Comparison of ENCODE assay signal across 9 mouse cellular contexts in the genomic region with DNA sequence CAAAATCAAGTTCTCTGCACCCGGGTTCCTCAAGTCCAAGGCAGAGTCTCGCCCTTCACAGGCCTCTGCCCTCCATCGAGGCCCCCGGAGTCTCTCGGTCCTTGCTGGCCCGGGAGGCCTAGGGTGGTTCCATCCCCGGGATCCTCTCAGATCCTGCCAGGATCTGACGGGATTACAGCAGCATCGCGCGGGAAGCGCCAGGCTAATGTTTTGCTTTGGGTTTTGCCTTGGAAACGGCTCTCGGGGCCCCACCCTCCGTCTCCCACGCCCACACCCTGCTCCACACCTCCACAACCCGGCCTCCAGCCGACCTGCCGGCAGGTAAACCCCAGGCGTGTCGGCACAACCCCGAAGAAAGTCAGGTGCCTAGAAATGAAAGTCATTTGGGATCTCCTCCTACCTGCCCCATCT. TPM values are rescaled to one million over a fixed set of nuclear protein-coding genes. Genes with fewer than 3 reads are reported as not detected.
A peak's percentile ranks its signal among the peaks of the same experiment; 100 is the strongest.
DNase-seq lines count a peak whose midpoint lies in the region; ATAC-seq and TF ChIP-seq lines count a peak whose summit lies in the region.
"Had no signal": no experiment of that assay in that cellular context is flagged by ENCODE, and none has a peak within 500 bp of the region (broad histone marks: within the 10 kb centered on the region; RNA-seq: fewer than 3 reads in every experiment).

No protein-coding gene starts in this region.

- intact Hi-C loops in left cerebral cortex, postnatal 36 days (cut with DNase I) = loop anchor here (5.0 kb wide), 1 partner anchor 87 kb away; no protein-coding TSS in a partner anchor

- TF ChIP-seq CTCF in spleen, adult 2 months (IDR thresholded peaks at IDR 0.05; ENCODE audit: extremely low read depth, insufficient read depth, insufficient read length, insufficient replicate concordance) = no peak
- no peak for TF ChIP-seq CTCF in hindbrain, postnatal 0 days (IDR thresholded peaks at IDR 0.05; ENCODE audit: low read depth)
- TF ChIP-seq CTCF in liver, embryonic 14.5 days (IDR thresholded peaks at IDR 0.05; ENCODE audit: low read depth) = no peak

- no peaks in the 10 kb centered on the region for H3K9me3 ChIP-seq in hindbrain, postnatal 0 days (ENCODE audit: low read length)
- H3K9me3 ChIP-seq in liver, embryonic 14.5 days (ENCODE audit: control insufficient read depth, low read length) = no peaks in the 10 kb centered on the region
- H3K9me3 ChIP-seq in neural tube, embryonic 12.5 days = no peaks in the 10 kb centered on the region

- peaks cover 20% of the 10 kb centered on the region; the same call in 1 of the 2 replicates for H3K4me1 ChIP-seq in spleen, adult 2 months (ENCODE audit: control insufficient read depth, insufficient read depth, insufficient read length)
- H3K4me1 ChIP-seq in hindbrain, postnatal 0 days (ENCODE audit: insufficient read depth, low read length) = 0 out of 2 replicates have a peak, but pooled peaks cover 12% of the 10 kb centered on the region
- peaks cover 0 to 2% of the 10 kb centered on the region in 2 experiments; a peak in 1 of 4 replicates for H3K4me1 ChIP-seq in liver, embryonic 14.5 days (replicated peaks; ENCODE audit: control insufficient read depth in 2 of 2, insufficient read depth in 2 of 2, low read length in 1 of 2)
- peaks cover 35% of the 10 kb centered on the region for H3K4me1 ChIP-seq in neural tube, embryonic 12.5 days

- ATAC-seq in hindbrain, postnatal 0 days = no peak
- no peak for ATAC-seq in liver, embryonic 14.5 days (ENCODE audit: insufficient read depth)
- ATAC-seq in neural tube, embryonic 12.5 days (ENCODE audit: low FRiP score, low read depth) = no peak

- H3K27me3 ChIP-seq in spleen, adult 2 months (ENCODE audit: control insufficient read depth, insufficient read depth, low read length) = peaks cover 24% of the 10 kb centered on the region
- peaks cover 57% of the 10 kb centered on the region for H3K27me3 ChIP-seq in hindbrain, postnatal 0 days (ENCODE audit: insufficient read depth, low read length)
- H3K27me3 ChIP-seq in liver, embryonic 14.5 days (ENCODE audit: control insufficient read depth, insufficient read depth, low read length) = peaks cover 89% of the 10 kb centered on the region
- H3K27me3 ChIP-seq in neural tube, embryonic 12.5 days (replicated peaks) = peaks cover 91% of the 10 kb centered on the region

- WGBS in spleen, adult 2 months = 3% methylated on average over 22 of the region's 22 CpGs
- under 1% methylated on average over 22 of the region's 22 CpGs for WGBS in hindbrain, postnatal 0 days
- WGBS in liver, embryonic 14.5 days (ENCODE audit: insufficient replicate concordance) = 1% methylated on average over 22 of the region's 22 CpGs
- under 1% methylated on average over 22 of the region's 22 CpGs for WGBS in neural tube, embryonic 12.5 days

- TF ChIP-seq EP300 in liver, embryonic 14.5 days (IDR thresholded peaks at IDR 0.05; ENCODE audit: low read depth) = no peak

- H3K27ac ChIP-seq in spleen, adult 2 months (ENCODE audit: insufficient read depth, low read length) = no peak overlapping the region
- H3K27ac ChIP-seq in hindbrain, postnatal 0 days = no peak overlapping the region
- H3K27ac ChIP-seq in liver, embryonic 14.5 days = no peak overlapping the region
- H3K27ac ChIP-seq in neural tube, embryonic 12.5 days = no peak overlapping the region

- no peak for TF ChIP-seq POLR2A in spleen, adult 2 months (IDR thresholded peaks at IDR 0.05; ENCODE audit: low read depth, low read length)

- DNase-seq in spleen, adult 2 months (ENCODE audit: low read depth in 1 of 2, low spot score in 2 of 2) = no peak
- DNase-seq in spleen, adult 12 weeks (ENCODE audit: low spot score) = no peak
- DNase-seq in gastrocnemius, postnatal 10 days = peak; percentile 26
- no peak for DNase-seq in hindbrain, postnatal 0 days (ENCODE audit: low spot score)
- DNase-seq in liver, embryonic 14.5 days (ENCODE audit: low read depth in 3 of 3, low spot score in 3 of 3) = no peak
- DNase-seq in frontal cortex, postnatal 36 days (ENCODE audit: low spot score in 2 of 2) = no peak
- no peak for DNase-seq in left cerebral cortex, postnatal 36 days (ENCODE audit: low spot score in 2 of 2)

- H3K4me2 ChIP-seq in hindbrain, postnatal 0 days (ENCODE audit: low read depth, low read length) = peak overlapping the region; percentile 100
- H3K4me2 ChIP-seq in liver, embryonic 14.5 days (ENCODE audit: low read depth) = peak overlapping the region; percentile 73
- H3K4me2 ChIP-seq in neural tube, embryonic 12.5 days (replicated peaks) = peak overlapping the region; percentile 98

- no peaks in the 10 kb centered on the region for H3K36me3 ChIP-seq in spleen, adult 2 months (ENCODE audit: control insufficient read depth, insufficient read depth, low read length)
- H3K36me3 ChIP-seq in hindbrain, postnatal 0 days (ENCODE audit: insufficient read depth, low read length) = no peaks in the 10 kb centered on the region
- H3K36me3 ChIP-seq in liver, embryonic 14.5 days (replicated peaks; ENCODE audit: control insufficient read depth, insufficient read depth, low read depth) = no peaks in the 10 kb centered on the region
- H3K36me3 ChIP-seq in neural tube, embryonic 12.5 days = no peaks in the 10 kb centered on the region

- no peak overlapping the region for H3K9ac ChIP-seq in hindbrain, postnatal 0 days (replicated peaks; ENCODE audit: low read length)
- H3K9ac ChIP-seq in liver, embryonic 14.5 days (replicated peaks) = no peak overlapping the region
- H3K9ac ChIP-seq in neural tube, embryonic 12.5 days = no peak overlapping the region

- peak overlapping the region; percentile 65; the same call in 1 of the 2 replicates for H3K4me3 ChIP-seq in spleen, adult 2 months (ENCODE audit: extremely low read depth, insufficient read depth, insufficient read length)
- H3K4me3 ChIP-seq in hindbrain, postnatal 0 days (ENCODE audit: low read length) = peak overlapping the region; percentile 57
- H3K4me3 ChIP-seq in liver, embryonic 14.5 days (ENCODE audit: insufficient read depth in 1 of 2, low read depth in 2 of 2, low read length in 2 of 2) = 0 out of 4 replicates have a peak overlapping the region, but pooled peaks of 1 of the 2 experiments have one; percentile 6
- peak overlapping the region; percentile 21 for H3K4me3 ChIP-seq in neural tube, embryonic 12.5 days

RNA-seq across cellular contexts. Expression of gene Fam71a, which starts 20.2 kb away (rescaled TPM):
- not detected in 2 replicates for polyA plus RNA-seq in spleen, adult 2 months (2012; rRNA removed)
- not detected for total RNA-seq in gastrocnemius, postnatal 10 days (2021)
- not detected in 2 replicates for total RNA-seq in hindbrain, postnatal 0 days (2014; rRNA removed)
- polyA plus RNA-seq in hindbrain, postnatal 0 days (2015; fragmentation: Nextera tagmentation; extraction: Ambion mirVana) = not detected in 2 replicates
- polyA plus RNA-seq in liver, embryonic 14.5 days (2012; rRNA removed) = not detected in 2 replicates
- not detected in 2 replicates for polyA plus RNA-seq in liver, embryonic 14.5 days (2014; fragmentation: Nextera tagmentation; extraction: Ambion mirVana)
- polyA plus RNA-seq in neural tube, embryonic 12.5 days (2016; fragmentation: Nextera tagmentation; extraction: Ambion mirVana) = not detected in 2 replicates
- total RNA-seq in left cerebral cortex, postnatal 36 days (2021) = not detected
- total RNA-seq: left cerebral cortex, adult 18-20 months had no signal

RNA-seq across cellular contexts. Expression of gene Atf3, which starts 33.0 kb away (rescaled TPM):
- polyA plus RNA-seq in spleen, adult 2 months (2012; rRNA removed) = 1.6 and 2.3 TPM in 2 replicates
- 10 to 100 TPM in 1 of 2 experiments, 1 to 10 TPM in 1; 5.0 to 13.4 TPM for total RNA-seq in gastrocnemius, postnatal 10 days (2021)
- 1.6 and 1.8 TPM in 2 replicates for total RNA-seq in hindbrain, postnatal 0 days (2014; rRNA removed)
- 1.7 and 1.8 TPM in 2 replicates for polyA plus RNA-seq in hindbrain, postnatal 0 days (2015; fragmentation: Nextera tagmentation; extraction: Ambion mirVana)
- polyA plus RNA-seq in liver, embryonic 14.5 days (2012; rRNA removed) = 0.53 and 0.76 TPM in 2 replicates
- polyA plus RNA-seq in liver, embryonic 14.5 days (2014; fragmentation: Nextera tagmentation; extraction: Ambion mirVana) = 0.94 and 1.3 TPM in 2 replicates
- polyA plus RNA-seq in neural tube, embryonic 12.5 days (2016; fragmentation: Nextera tagmentation; extraction: Ambion mirVana) = 2.0 and 2.1 TPM in 2 replicates
- 1 to 10 TPM in 1 of 2 experiments, under 1 TPM in 1; 0.68 to 1.2 TPM for total RNA-seq in left cerebral cortex, postnatal 36 days (2021)
